Mouse (Mus musculus) layer of hippocampus, adult 2 months (tissue): ENCODE data around the gene Rps8. TPM values are rescaled to one million over a fixed set of nuclear protein-coding genes. Genes with fewer than 3 reads are reported as not detected.

Source experiments
- DNase-seq, 2 experiments: peaks; one replicate each; pipeline ENCODE4 v3.0.0; 2022; ENCODE audit warnings: low spot score in 2 of 2
- H3K27ac ChIP-seq: fragments of 200-600 bp; 2 replicates; pipeline ENCODE4 v1.8.1; 2022
- H3K4me3 ChIP-seq: fragments of 200-600 bp; 2 replicates; pipeline ENCODE4 v1.8.1; 2022; ENCODE audit warnings: mild to moderate bottlenecking
- CTCF ChIP-seq: fragments of 200-600 bp; conservative IDR thresholded peaks from 2 replicates; pipeline ENCODE4 v1.8.1; 2022; ENCODE audit warnings: antibody characterized with exemption, mild to moderate bottlenecking, moderate library complexity
- total RNA-seq, 2 experiments: library from RNA; stranded (reverse); gene quantifications; 2 replicates each; pipeline ENCODE4 v1.2.3; 2021

Gene Rps8
- total RNA-seq, 2 experiments from 2014 or later, result 509 to 527 TPM

GRCm38 (mm10) chr4:117139217-117139612 is 16.8 kb downstream of the Rps8 start:
- peak; percentile 91 for TF ChIP-seq CTCF
- no peak overlapping the region for H3K27ac ChIP-seq
- no peak overlapping the region for H3K4me3 ChIP-seq
- DNase-seq, result no peak

DNA sequence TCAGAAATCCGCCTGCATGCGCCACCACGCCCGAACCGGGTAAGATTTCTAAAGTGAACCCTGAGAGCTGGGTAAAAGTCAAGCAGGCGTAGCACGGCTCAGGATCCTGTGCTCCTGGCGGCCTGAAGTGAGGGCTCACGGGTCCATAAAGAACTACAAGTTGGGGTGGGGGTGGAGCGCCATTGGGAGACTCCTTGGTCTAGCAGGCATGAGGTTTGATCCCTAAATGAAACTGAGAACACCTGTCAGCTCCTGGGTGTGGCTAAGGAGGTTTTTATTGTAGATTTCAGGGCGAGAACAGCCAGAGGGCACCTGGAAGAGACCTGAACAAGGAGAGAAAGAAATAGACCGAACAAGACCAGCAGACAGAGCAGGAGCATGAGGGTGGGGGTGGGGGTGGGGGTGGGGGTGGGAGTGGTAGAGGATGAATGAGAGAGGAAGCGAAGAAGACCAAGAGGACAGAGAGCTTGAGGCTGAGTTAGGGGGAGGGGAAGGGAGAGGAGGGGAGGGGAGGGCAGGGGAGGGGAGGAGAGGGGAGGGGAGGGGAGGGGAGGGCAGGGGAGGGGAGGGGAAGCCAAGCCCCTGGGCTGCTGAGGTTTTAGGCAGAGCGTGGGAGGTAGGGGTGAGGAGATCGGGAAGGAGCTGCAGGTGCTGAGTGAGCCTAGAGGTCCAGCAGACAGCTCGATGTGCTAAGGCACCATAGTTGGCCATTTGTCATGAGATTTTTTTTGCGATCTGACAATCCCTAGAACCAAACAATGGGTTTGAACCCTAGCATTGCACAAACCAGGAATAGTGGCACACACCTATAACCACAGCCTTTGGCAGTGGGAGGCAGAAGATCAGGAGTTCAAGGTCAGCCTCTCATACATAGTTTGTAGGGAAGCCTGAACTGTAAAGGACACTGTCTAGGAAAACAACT is 17.5 kb downstream of the Rps8 start:
- no peak for TF ChIP-seq CTCF
- H3K27ac ChIP-seq, result no peak overlapping the region
- H3K4me3 ChIP-seq, result no peak overlapping the region
- no peak for DNase-seq

DNA sequence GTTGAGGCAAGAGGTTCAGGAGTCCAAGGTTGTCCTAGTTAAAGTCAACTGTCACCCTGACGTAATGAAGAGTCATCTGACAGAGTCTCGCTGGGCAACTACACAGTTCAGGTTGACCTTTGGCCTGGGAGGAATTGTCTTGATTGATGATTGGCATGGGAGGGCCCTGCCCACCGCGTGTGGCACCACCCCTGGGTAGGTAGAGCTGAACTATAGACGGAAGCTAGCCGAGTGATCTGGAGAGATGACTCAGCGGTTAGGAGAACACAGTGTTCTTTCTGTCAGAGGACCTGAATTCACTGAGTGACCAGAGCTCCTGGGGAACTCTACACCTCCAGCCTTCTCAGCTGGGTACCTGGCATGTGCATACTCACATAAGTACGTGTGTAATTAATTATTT is 20.0 kb downstream of the Rps8 start:
- Histone ChIP-seq H3K4me3 (no peak overlapping the region), H3K27ac (no peak overlapping the region)
- DNase-seq, result no peak
- TF ChIP-seq CTCF, result no peak

DNA sequence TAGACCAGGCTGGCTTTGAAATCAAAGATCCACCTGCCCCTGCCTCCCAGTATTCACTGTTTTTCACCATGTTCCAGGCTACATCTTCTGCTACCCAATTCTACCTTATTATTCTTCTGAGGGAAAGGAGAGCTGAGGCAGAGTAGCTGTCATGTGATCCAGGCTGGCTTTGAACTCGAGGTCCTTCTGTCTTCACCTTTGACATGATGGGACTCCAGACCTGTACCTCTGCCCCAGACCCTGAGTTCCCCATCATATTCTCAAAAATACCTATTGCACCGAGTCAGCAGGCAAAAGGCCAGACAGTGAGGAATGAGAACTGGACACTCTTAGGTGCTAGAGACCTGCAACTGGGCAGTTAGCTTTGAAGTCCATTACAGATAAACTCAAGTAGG is 21.4 kb downstream of the Rps8 start:
- no peak overlapping the region; the same call in 1 of the 2 replicates for H3K4me3 ChIP-seq
- no peak for TF ChIP-seq CTCF
- H3K27ac ChIP-seq, result no peak overlapping the region
- DNase-seq, result no peak

DNA sequence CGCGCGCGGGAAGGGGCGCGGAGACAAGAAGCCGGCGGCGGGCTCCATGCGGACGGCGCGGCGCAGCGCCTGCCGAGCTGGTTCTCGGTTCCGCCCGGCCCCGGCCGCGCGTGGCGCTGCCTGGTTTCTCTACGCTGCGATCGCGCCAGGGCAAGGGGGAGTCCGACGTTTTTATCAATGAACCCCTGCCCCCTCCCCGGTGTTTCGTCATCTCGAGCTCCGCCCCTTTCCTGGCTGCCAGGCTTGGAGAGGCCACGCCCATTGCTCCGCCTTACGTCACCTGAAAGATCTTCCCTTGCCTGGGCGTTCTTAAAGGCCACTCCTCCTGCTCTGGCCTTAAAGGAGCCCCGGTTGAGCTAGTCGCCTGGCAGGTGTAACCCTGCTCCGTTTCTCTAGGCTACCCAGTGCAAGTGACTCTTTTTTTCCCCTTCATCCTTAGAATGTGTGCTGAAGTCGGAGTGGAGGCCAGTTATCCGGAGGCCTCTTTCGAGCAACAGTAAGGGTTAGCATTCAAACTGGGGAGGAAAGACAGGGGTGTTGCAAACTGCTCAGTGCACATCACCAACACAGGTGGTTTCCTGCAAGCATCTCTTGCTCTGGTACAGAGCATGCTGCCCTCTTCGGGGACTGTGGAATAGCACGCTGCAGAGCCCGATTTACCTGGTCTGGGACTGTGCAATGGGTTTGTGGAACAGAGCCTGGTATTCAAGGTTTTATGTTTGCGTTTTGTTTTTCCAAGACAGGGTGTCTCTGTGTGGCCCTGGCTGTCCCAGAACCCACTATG is 22.0 kb downstream of the Rps8 start, which contains the start of gene Plk3:
TSS of gene Plk3 (minus strand) at position 147 of the 784 bp plus-strand sequence.
- Histone ChIP-seq H3K27ac (peak within 1 kb of the TSS; percentile 86), H3K4me3 (peak within 1 kb of the TSS; percentile 89)
- peak; percentile 97 to 98 for DNase-seq
- TF ChIP-seq CTCF, result 0 out of 2 replicates have a peak, but pooled peaks have one; percentile 22

DNA sequence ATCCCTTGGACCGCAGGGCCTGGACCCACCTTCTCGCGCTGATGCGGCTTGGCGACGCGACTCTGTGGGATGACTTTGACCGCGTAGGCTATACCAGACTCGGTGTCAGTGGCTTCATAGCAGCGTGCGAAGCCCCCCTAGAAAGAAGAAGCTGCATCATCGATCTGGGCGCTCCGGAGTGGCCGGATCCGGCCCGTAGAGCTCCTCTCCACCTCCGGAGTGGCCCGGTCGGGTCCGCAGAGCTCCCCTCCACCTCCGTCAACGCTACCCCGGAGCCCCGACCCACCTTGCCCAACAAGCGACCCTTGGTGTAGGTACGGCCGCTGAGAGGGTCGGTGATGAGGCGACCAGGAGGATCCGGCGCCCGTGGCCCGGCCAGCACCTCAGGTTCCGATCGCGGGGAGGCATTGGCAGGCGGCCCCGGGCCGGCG is 22.7 kb downstream of the Rps8 start:
- peak overlapping the region; percentile 89 for H3K4me3 ChIP-seq
- no peak for TF ChIP-seq CTCF
- no peak for DNase-seq
- H3K27ac ChIP-seq, result peak overlapping the region; percentile 86

DNA sequence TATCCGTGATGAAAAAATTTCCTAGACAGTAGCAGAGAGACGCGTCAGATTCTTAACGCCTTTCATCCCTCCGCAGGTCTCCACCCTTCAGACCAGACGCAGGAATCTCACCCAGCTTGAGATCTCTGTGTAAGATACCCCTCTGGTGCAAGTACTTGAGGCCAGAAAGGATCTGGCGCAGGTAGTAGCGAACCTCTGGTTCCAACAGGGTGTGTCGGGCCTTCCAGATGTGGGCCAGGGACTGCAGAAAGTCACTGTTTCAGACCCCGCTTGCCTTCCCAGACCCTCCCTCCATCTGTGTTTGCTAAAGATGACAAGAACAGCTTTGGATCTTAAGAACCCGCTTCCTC is 23.3 kb downstream of the Rps8 start:
- no peak for DNase-seq
- no peak for TF ChIP-seq CTCF
- peak overlapping the region; percentile 6; the same call in 1 of the 2 replicates for H3K27ac ChIP-seq
- peak overlapping the region; percentile 89 for H3K4me3 ChIP-seq

GRCm38 (mm10) chr4:117131890-117132793 is 23.9 kb downstream of the Rps8 start:
- Histone ChIP-seq H3K4me3 (peak overlapping the region; percentile 89), H3K27ac (peak overlapping the region; percentile 6; the same call in 1 of the 2 replicates)
- no peak for DNase-seq
- no peak for TF ChIP-seq CTCF

GRCm38 (mm10) chr4:117131198-117131597 is 24.8 kb downstream of the Rps8 start:
- no peak for DNase-seq
- Histone ChIP-seq H3K4me3 (no peak overlapping the region), H3K27ac (peak overlapping the region; percentile 37; the same call in 1 of the 2 replicates)
- TF ChIP-seq CTCF, result no peak

DNA sequence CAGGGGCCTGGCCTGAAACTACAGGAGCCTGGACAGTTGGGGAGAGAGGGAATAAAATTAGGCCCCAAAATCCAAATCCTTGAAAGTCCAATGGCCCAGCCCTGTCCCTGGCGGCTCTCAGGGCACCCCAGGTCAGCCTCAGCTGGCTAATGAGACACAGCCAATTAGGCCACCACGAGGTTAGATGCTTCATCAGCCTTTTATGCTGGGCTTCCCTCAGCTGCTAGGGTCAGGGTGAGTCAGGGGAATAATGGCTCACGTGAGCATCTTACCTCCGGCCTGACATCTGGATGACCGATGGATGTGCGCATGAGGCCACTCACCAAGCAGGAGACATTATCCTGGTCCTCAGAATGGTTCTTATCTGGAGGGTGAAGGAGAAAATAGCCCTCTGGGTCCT is 25.3 kb downstream of the Rps8 start:
- H3K4me3 ChIP-seq, result no peak overlapping the region
- no peak for TF ChIP-seq CTCF
- no peak for DNase-seq
- H3K27ac ChIP-seq, result no peak overlapping the region

DNA sequence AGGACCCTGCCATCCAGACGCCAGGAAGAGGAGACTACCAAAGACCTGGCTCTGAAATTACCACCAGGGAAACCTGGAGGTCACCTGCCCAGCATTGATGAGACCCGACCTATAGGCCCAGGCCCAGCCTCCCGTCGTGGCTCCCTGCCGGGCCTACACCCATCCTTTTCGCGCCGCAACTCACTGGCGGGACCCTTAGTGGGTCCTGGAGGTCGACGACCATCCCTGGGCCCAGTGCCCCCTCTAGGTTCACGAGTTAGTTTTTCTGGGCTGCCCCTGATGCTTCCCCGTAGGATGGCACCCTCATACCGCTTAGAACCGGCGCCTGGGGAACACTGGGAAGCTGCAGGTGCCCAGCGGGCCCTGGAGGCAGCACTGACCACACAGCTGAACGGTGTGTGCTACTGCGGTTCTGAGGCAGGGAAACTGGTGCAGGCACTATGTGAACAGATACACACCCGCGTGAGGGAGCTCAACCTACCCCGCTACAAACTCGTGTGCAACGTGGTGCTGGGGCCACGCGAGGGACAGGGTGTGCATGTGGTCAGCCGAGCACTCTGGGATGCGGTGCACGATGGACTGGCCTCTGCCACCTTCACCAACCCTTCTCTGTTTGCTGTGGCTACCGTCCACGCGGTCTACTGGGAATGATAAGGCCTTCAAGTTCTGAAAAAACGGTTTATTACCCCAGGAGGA is 27.9 kb downstream of the Rps8 start:
- no peak for TF ChIP-seq CTCF
- no peak for DNase-seq
- H3K4me3 ChIP-seq, result no peak overlapping the region
- H3K27ac ChIP-seq, result no peak overlapping the region
